Mouse (Mus musculus): ENCODE results near the gene Adck1.
"Not testable (repeated sequence)": the region's sequence is repeated elsewhere in the genome, so short reads cannot be mapped to it uniquely, and the experiment has no call there.

The Adck1 gene

GRCm38 (mm10) chr12:88428735-88429134 is 68.4 kb downstream of the Adck1 start:
- DNase-seq, result no peak

GRCm38 (mm10) chr12:88432277-88432676 is 71.9 kb downstream of the Adck1 start:
- DNase-seq, result no peak

GRCm38 (mm10) chr12:88433171-88433570 is 72.8 kb downstream of the Adck1 start:
- no peak for DNase-seq

DNA sequence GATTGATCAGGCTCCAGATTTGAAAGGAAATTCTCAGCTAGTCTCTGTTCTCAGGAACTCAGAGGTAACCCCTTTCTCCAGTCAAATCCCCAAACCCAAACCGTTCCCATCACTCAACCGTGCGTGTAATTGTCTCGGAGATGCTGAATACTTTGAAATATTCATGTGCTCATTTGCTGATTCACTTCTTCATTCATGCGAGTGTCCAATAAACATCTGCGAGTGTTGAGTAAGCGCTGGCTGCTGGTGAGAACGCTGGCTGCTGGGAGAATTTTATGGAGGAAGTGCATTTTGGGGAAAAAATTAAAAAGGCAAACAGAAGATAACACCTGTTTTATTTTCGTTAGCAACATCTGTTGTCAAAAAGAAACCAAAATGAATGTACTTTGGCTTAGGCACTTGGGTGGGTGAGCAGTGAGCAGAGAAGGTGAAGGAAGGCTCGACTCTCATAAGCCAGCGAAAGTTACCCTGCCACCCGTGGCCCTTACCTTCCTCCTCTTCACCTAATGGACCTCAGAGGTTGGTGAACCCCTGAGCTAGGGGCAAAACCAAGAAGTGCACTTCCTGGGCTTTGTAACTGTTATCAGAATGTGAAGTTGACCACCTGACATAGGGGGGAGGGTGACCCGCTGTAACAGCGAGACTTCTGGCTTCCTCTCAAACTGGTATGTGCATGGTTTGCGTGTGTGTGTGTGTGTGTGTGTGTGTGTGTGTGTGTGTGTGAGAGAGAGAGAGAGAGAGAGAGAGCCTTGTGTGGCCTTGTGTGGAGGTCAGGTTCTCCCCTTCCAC is 76.8 kb downstream of the Adck1 start:
- DNase-seq, result no peak

- DNase-seq, result no peak
Measured at GRCm38 (mm10) chr12:88441922-88442809, 81.8 kb downstream of the Adck1 start.

GRCm38 (mm10) chr12:88444040-88444439 is 83.7 kb downstream of the Adck1 start:
- no peak for DNase-seq

DNA sequence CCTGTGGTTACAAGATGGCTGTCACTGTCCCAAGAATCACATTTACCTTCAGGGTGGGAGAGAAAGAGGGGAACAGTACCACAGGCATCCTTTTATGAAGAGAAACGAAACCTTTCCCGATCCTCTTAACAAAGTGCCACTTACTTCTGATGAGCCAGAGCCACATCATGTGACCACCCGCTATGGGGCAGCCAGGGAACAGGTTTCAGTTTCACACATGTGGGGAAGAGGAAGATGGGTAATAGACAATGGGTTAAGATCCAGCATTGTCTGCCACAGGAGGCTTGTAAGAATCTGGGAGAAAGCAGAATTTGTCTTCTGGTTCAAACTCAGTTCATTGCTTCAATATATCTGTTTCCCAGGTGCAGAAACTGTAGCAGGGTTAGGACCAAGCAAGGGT is 85.1 kb downstream of the Adck1 start:
- DNase-seq, result no peak

DNA sequence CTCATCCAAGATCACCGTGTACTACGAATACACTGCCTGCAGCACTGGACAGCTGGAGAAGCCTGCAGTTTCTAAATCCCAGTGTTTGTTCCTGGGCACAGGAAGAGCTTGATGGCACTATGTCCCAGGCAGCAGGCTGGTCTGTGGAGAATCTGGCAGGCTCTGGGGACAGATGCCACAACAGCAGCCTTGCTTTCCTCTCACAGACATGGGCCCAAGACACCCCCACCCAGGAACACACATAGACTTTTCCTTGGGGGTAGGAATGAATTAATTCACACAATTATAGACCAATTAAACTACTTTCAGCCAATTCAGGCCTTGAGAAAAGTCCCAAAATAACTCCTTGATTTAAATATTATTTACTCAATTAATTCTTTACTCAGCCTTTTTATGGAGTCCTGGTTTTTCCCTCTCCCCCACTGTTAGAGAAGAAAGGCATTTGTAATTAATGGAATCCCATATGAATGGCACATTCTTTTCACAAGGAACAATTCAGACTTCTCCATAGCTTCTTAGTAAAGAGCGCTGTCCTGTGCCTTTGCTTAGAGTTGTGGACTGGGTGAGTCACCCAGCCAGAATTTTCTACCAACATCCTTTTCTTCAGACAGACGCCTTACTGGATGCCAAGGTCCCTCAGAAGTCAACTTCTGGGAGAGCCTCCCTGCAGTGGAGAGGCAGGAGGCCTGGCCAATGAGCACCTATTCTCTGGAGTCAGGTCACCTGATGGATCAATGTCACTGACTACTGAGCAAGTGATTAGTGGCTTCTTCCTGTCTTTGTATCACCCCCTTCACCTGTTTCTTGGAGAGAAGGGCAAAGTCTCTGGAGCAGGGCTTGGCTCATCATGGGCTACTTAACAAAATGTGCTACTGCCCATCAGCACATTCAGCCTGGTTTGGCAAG is 90.6 kb downstream of the Adck1 start:
- DNase-seq, result no peak

DNA sequence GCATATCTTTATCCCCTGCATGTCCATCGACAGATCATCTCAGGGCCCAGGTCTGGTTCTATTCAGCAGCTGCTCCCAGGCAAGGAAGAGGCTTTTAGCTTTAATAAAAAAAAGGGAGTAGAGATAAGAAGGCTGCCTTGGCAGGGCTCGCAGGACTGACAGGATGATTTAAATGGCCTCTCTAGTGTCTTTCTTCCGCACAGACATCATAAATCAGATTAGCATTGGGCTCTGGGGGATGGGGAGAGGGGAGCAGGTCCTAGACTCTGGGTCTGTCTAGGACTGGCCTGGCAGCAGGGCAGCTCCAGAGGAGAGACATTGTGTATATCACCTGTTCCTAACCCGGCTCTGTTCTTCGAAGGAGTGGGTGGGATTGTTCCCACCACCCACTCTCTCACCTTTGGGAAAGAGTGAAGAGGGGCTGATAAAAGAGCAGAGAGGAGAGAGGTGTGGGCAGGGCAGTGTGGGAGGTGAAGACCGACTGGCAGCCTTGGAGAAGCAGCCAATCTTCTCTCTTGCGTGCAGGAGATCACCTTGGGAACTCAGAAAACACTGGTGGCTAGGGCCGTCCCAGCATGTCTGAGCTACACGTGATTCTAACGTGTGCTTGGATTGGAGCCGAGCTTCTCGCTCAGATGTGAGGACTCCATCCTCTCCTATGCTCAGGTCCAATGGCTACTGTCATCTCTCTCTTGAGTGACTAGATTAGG is 94.5 kb downstream of the Adck1 start:
- DNase-seq, result no peak

- no peak for DNase-seq
Measured at GRCm38 (mm10) chr12:88457021-88457420, 96.7 kb downstream of the Adck1 start.

GRCm38 (mm10) chr12:88458936-88459335 is 98.6 kb downstream of the Adck1 start:
- DNase-seq, result no peak

- DNase-seq, result no peak
Measured at GRCm38 (mm10) chr12:88459461-88459860, 99.1 kb downstream of the Adck1 start.

- no peak for DNase-seq
Measured at GRCm38 (mm10) chr12:88461026-88461425, 100.7 kb downstream of the Adck1 start.

- no peak for DNase-seq
Measured at GRCm38 (mm10) chr12:88463588-88464290, 103.4 kb downstream of the Adck1 start.

GRCm38 (mm10) chr12:88466801-88467200 is 106.4 kb downstream of the Adck1 start:
- DNase-seq, result no peak

- no peak for DNase-seq
Measured at GRCm38 (mm10) chr12:88467257-88467656, 106.9 kb downstream of the Adck1 start.

DNA sequence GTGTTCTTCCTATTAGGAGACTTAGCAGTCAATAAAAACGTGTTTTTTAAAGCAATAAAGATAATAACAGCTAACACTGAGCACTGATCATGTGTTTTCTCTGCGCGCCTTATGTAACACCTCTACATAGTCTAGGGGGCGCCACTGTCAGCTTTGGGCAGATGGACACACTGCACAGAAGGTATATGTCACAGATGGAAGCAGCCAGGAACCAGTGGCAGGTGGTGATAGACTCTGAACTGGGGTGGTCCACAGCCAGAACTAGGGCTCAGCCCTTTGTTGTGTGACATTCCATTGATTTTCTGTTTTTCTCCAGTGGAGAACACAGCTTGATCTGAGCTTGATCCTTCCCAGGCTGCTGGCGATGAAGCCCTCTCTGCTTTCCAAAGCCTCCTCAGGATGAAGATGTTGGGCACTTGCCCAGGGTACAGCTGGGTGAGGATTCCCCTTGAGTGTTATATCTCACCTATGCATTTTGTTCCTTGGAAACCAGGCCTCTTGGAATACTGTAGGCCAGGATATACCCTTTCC is 107.6 kb downstream of the Adck1 start:
- DNase-seq, result no peak

GRCm38 (mm10) chr12:88468691-88469090 is 108.3 kb downstream of the Adck1 start:
- DNase-seq, result no peak

DNA sequence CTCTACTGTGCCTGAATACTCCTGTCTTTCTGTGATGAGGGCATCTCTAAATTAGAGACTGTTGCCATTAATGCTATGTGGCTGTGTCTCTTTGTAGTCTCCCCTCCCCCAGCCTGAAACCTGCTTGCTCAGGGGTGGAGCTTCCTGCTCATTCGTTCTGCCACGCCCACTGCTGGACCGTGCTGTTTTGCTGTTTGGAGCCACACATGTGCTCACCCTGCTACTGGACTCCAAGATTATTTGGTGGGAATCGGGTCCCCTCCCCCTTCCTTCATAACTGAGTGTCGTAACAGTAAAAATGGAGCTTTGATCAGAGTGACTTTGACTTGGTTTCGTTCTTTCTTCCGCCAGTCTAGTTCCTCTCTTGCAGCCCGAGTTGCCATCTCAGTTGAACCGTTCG is 111.5 kb downstream of the Adck1 start:
- DNase-seq, result not testable (repeated sequence)

GRCm38 (mm10) chr12:88472832-88473231 is 112.5 kb downstream of the Adck1 start:
- no peak for DNase-seq

DNA sequence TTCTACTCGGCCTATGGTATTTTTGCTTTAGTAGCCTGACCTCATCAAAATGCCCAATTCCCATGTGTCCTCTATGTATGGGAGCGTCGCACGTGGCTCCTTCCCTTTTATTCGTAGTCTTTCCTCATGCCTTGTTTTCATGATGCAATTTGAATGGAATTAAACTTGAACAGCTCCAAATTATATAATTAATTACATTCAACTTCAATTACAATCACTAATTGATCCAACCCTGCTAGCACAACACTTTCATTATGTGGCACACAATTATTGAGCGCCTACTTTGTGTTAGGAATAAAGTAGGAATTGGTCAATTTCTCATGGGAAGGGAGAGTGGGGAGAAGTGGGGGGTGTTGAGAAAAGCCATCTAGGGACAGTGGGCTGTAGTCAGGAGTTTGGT is 113.4 kb downstream of the Adck1 start:
- no peak for DNase-seq

All from right cerebral cortex, postnatal 4 days (tissue).